Mouse (Mus musculus) midbrain, embryonic 11.5 days (tissue): ENCODE results near the gene Pak3. TPM values are rescaled to one million over a fixed set of nuclear protein-coding genes. Genes with fewer than 3 reads are reported as not detected.

Source experiments
- microRNA-seq: library from miRNA; unstranded; fragments of <30 nt; microRNA quantifications from one replicate; pipeline ENCODE4, GENCODE M21; 2017
- polyA plus RNA-seq: library from polyadenylated mRNA; unstranded; fragments of >200 nt; fragmentation: Nextera tagmentation; extraction: Ambion mirVana; gene quantifications from 2 replicates; pipeline ENCODE4 v1.2.1, GENCODE M21; 2014

The Pak3 gene
- polyA plus RNA-seq, 1 experiment from 2014 or later = 103 TPM

Small RNA genes within 50 kb of the gene (microRNA-seq; reads per million reads assigned to microRNA genes)
- gene Gm47298 = not detected

Other genes with a start within 250 kb of the Pak3 start
- gene Chrdl1, start 124.3 kb upstream of the Pak3 start, polyA plus RNA-seq = 4.9 and 6.0 TPM in 2 replicates